Mouse (Mus musculus) MEL (cell line): ENCODE data around the gene Gm20388. TPM values are rescaled to one million over a fixed set of nuclear protein-coding genes. Genes with fewer than 3 reads are reported as not detected.

Experiments
- DNase-seq: peaks from one replicate; pipeline ENCODE4 v3.0.0; 2011; ENCODE audit warnings: low read depth, low spot score
- H3K27ac ChIP-seq: 2 replicates; pipeline ENCODE4 v1.5.1; 2012; ENCODE audit warnings: low read depth, mild to moderate bottlenecking, control low read depth, low read length, moderate library complexity; ENCODE audit not compliant: control insufficient read depth
- H3K27me3 ChIP-seq, 2 experiments: fragments of 150-350 bp in 1 of 2; sonication (generic) in 1 of 2; 2 replicates each; pipeline ENCODE4 v1.6.1; 2012; ENCODE audit warnings: low read length in 2 of 2, mild to moderate bottlenecking in 2 of 2, improper control_type of control experiment in 1 of 2, moderate library complexity in 1 of 2; ENCODE audit not compliant: insufficient read depth in 2 of 2, control insufficient read depth in 1 of 2
- H3K36me3 ChIP-seq, 2 experiments: 2 replicates each; pipeline ENCODE4 v1.6.1; 2012 to 2014; ENCODE audit warnings: low read length in 2 of 2, improper control_type of control experiment in 1 of 2, inconsistent platforms in 1 of 2, mild to moderate bottlenecking in 1 of 2; ENCODE audit not compliant: insufficient read depth in 2 of 2, control insufficient read depth in 1 of 2
- H3K4me1 ChIP-seq, 2 experiments: fragments of 150-350 bp in 1 of 2; sonication (generic) in 1 of 2; 2 replicates each; pipeline ENCODE4 v1.6.1; 2012; ENCODE audit warnings: low read length in 2 of 2, improper control_type of control experiment in 1 of 2, mild to moderate bottlenecking in 1 of 2; ENCODE audit not compliant: insufficient read depth in 2 of 2, control insufficient read depth in 1 of 2
- H3K4me3 ChIP-seq, 2 experiments: fragments of 150-350 bp in 1 of 2; sonication (generic) in 1 of 2; 2 replicates each; pipeline ENCODE4 v1.5.1; 2012; ENCODE audit warnings: low read depth in 2 of 2, low read length in 2 of 2, mild to moderate bottlenecking in 2 of 2, moderate library complexity in 2 of 2, control low read depth in 1 of 2, improper control_type of control experiment in 1 of 2; ENCODE audit not compliant: control insufficient read depth in 1 of 2, insufficient read depth in 1 of 2
- H3K79me2 ChIP-seq: 2 replicates; pipeline ENCODE4 v1.6.1; 2012; ENCODE audit warnings: mild to moderate bottlenecking, low read length, moderate library complexity; ENCODE audit not compliant: control insufficient read depth, poor library complexity, insufficient read depth
- H3K9ac ChIP-seq: 2 replicates; pipeline ENCODE4 v1.6.1; 2012; ENCODE audit warnings: low read depth, mild to moderate bottlenecking, control low read depth, low read length, moderate library complexity; ENCODE audit not compliant: control insufficient read depth, poor library complexity, severe bottlenecking
- H3K9me3 ChIP-seq: fragments of 150-350 bp; sonication (generic); replicated peaks from 2 replicates; pipeline ENCODE4 v1.6.1; 2012; ENCODE audit warnings: mild to moderate bottlenecking, low read length, improper control_type of control experiment, moderate library complexity; ENCODE audit not compliant: insufficient read depth
- BHLHE40 ChIP-seq: IDR thresholded peaks from 2 replicates; pipeline ENCODE4 v1.6.1; 2012; ENCODE audit warnings: low read depth, mild to moderate bottlenecking, inconsistent platforms, low read length, improper control_type of control experiment, borderline replicate concordance
- CHD1 ChIP-seq: IDR thresholded peaks from 2 replicates; pipeline ENCODE4 v1.6.1; 2012; ENCODE audit warnings: low read depth, mild to moderate bottlenecking, inconsistent platforms, low read length, improper control_type of control experiment
- E2F4 ChIP-seq: IDR thresholded peaks from 2 replicates; pipeline ENCODE4 v1.6.1; 2011; ENCODE audit warnings: low read depth, low read length, improper control_type of control experiment, borderline replicate concordance
- ELF1 ChIP-seq: IDR thresholded peaks from 2 replicates; pipeline ENCODE4 v1.6.1; 2014; ENCODE audit warnings: low read depth, mild to moderate bottlenecking, inconsistent platforms, low read length, improper control_type of control experiment, moderate library complexity
- ETS1 ChIP-seq: IDR thresholded peaks from 2 replicates; pipeline ENCODE4 v1.6.1; 2012; ENCODE audit warnings: low read depth, mild to moderate bottlenecking, inconsistent platforms, low read length, improper control_type of control experiment, moderate library complexity
- GABPA ChIP-seq: IDR thresholded peaks from 2 replicates; pipeline ENCODE4 v1.6.1; 2012; ENCODE audit warnings: low read depth, mild to moderate bottlenecking, inconsistent platforms, low read length, improper control_type of control experiment, moderate library complexity
- HCFC1 ChIP-seq: IDR thresholded peaks from 2 replicates; pipeline ENCODE4 v1.6.1; 2012; ENCODE audit warnings: low read depth, mild to moderate bottlenecking, inconsistent platforms, low read length, improper control_type of control experiment, moderate library complexity
- MAFK ChIP-seq: IDR thresholded peaks from 2 replicates; pipeline ENCODE4 v1.6.1; 2011; ENCODE audit warnings: low read depth, mild to moderate bottlenecking, low read length, improper control_type of control experiment, borderline replicate concordance
- MXI1 ChIP-seq: IDR thresholded peaks from 2 replicates; pipeline ENCODE4 v1.6.1; 2011; ENCODE audit warnings: mild to moderate bottlenecking, low read depth, low read length, improper control_type of control experiment
- NELFE ChIP-seq: IDR thresholded peaks from 2 replicates; pipeline ENCODE4 v1.6.1; 2011; ENCODE audit warnings: low read depth, low read length, improper control_type of control experiment
- POLR2A ChIP-seq, 2 experiments: IDR thresholded peaks; 2 replicates each; pipeline ENCODE4 v1.6.1; 2011 to 2012; ENCODE audit warnings: low read length in 2 of 2, mild to moderate bottlenecking in 2 of 2, control low read depth in 1 of 2, improper control_type of control experiment in 1 of 2, low read depth in 1 of 2, moderate library complexity in 1 of 2; ENCODE audit not compliant: control insufficient read depth in 1 of 2, insufficient read depth in 1 of 2, poor library complexity in 1 of 2
- POLR2AphosphoS2 ChIP-seq: IDR thresholded peaks from 2 replicates; pipeline ENCODE4 v1.6.1; 2011; ENCODE audit warnings: low read length, improper control_type of control experiment
- POLR2AphosphoS5 ChIP-seq: IDR thresholded peaks from 2 replicates; pipeline ENCODE4 v1.6.1; 2012; ENCODE audit warnings: low read depth, borderline replicate concordance, mild to moderate bottlenecking, inconsistent platforms, low read length, moderate library complexity, mixed read lengths
- RAD21 ChIP-seq: IDR thresholded peaks from 2 replicates; pipeline ENCODE4 v1.6.1; 2011; ENCODE audit warnings: mild to moderate bottlenecking, low read depth, low read length, improper control_type of control experiment
- SIN3A ChIP-seq: IDR thresholded peaks from 2 replicates; pipeline ENCODE4 v1.6.1; 2012; ENCODE audit warnings: low read length, improper control_type of control experiment, inconsistent platforms
- SMC3 ChIP-seq: IDR thresholded peaks from 2 replicates; pipeline ENCODE4 v1.6.1; 2011; ENCODE audit warnings: low read depth, low read length, improper control_type of control experiment
- TAL1 ChIP-seq: IDR thresholded peaks from 2 replicates; pipeline ENCODE4 v1.6.1; 2012; ENCODE audit warnings: mild to moderate bottlenecking, inconsistent platforms, low read length, moderate library complexity, mixed read lengths
- TBP ChIP-seq: IDR thresholded peaks from 2 replicates; pipeline ENCODE4 v1.8.0; 2011; ENCODE audit warnings: low read depth, low read length, improper control_type of control experiment
- UBTF ChIP-seq: IDR thresholded peaks from 2 replicates; pipeline ENCODE4 v1.6.1; 2012; ENCODE audit warnings: low read depth, mild to moderate bottlenecking, inconsistent platforms, low read length, improper control_type of control experiment, moderate library complexity, borderline replicate concordance; ENCODE audit not compliant: insufficient read depth
- USF1 ChIP-seq: IDR thresholded peaks from 2 replicates; pipeline ENCODE4 v1.6.1; 2014; ENCODE audit warnings: low read depth, mild to moderate bottlenecking, inconsistent platforms, low read length, improper control_type of control experiment, moderate library complexity
- ZKSCAN1 ChIP-seq: IDR thresholded peaks from 2 replicates; pipeline ENCODE4 v1.6.1; 2012; ENCODE audit warnings: low read depth, mild to moderate bottlenecking, inconsistent platforms, low read length, improper control_type of control experiment, moderate library complexity
- polyA plus RNA-seq, 2 experiments: library from polyadenylated mRNA; stranded (reverse) in 1 of 2; unstranded in 1 of 2; fragments of >175 nt in 1 of 2; fragments of >200 nt in 1 of 2; gene quantifications; 2 replicates each; pipeline versions ENCODE4 v1.2.1 to v1.2.4; 2012; ENCODE audit warnings: low replicate concordance in 2 of 2, low read depth in 1 of 2; ENCODE audit not compliant: insufficient read length in 2 of 2, insufficient read depth in 1 of 2, missing spikeins in 1 of 2
- total RNA-seq: library from RNA; depleted of rRNA; stranded (reverse); fragments of 300-350 nt; gene quantifications from 2 replicates; pipeline ENCODE4 v1.2.3, GENCODE M21; 2012

The Gm20388 gene
- total and polyA plus RNA-seq, 3 experiments, result 11.1 to 17.8 TPM; not detected in 1

DNA sequence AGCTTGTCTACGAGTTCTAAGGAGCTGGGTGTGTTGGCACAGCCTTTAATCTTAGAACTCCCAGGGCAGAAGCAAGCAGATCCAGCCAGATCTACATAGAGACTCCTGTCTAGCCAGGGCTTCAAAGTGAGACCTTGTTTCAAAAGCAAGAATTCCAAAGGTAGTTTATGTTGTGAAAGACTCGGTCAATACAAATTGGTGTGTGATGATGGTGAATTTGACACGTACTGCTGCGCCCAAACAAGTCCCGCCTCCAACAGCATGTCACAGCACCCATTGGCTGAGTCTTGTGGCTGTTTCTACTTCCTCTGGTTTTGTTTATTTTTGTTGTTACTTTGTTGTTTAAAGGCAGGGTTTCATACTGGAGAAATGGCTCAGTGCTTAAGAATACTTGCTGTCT lies 3901.6 kb downstream of the Gm20388 start:
- no peak for DNase-seq
- Histone ChIP-seq H3K27me3 (no peaks in the 10 kb centered on the region), H3K4me1 (peaks cover 0 to 9% of the 10 kb centered on the region in 2 experiments; a peak in 1 of 4 replicates), H3K36me3 (peaks cover 4 to 12% of the 10 kb centered on the region in 2 experiments; a peak in 2 of 4 replicates), H3K9ac (no peak overlapping the region), H3K9me3 (no peaks in the 10 kb centered on the region)
- TF ChIP-seq E2F4, result no peak
- no peak for TF ChIP-seq MAFK
- no peak for TF ChIP-seq POLR2AphosphoS2
- TF ChIP-seq RAD21, result no peak
- no peak for TF ChIP-seq POLR2A (IDR thresholded peaks at IDR 0.05; ENCODE audit: control insufficient read depth in 1 of 2, insufficient read depth in 1 of 2, low read depth in 1 of 2, low read length in 2 of 2, poor library complexity in 1 of 2)
- TF ChIP-seq USF1, result no peak
- no peak for TF ChIP-seq ZKSCAN1
- no peak for TF ChIP-seq HCFC1
- TF ChIP-seq TAL1, result no peak
- no peak for TF ChIP-seq UBTF
- TF ChIP-seq TBP, result no peak
- TF ChIP-seq SIN3A, result no peak
- TF ChIP-seq POLR2AphosphoS5, result no peak
- TF ChIP-seq ELF1, result no peak
- TF ChIP-seq CHD1, result no peak
- TF ChIP-seq MXI1, result no peak
- TF ChIP-seq GABPA, result no peak
- no peak for TF ChIP-seq NELFE
- TF ChIP-seq ETS1, result no peak
- TF ChIP-seq BHLHE40, result no peak
- TF ChIP-seq, all 39 proteins: peak for 0
- Histone ChIP-seq H3K4me3 (no peak overlapping the region), H3K79me2 (peaks cover 58% of the 10 kb centered on the region), H3K27ac (no peak overlapping the region)

DNA sequence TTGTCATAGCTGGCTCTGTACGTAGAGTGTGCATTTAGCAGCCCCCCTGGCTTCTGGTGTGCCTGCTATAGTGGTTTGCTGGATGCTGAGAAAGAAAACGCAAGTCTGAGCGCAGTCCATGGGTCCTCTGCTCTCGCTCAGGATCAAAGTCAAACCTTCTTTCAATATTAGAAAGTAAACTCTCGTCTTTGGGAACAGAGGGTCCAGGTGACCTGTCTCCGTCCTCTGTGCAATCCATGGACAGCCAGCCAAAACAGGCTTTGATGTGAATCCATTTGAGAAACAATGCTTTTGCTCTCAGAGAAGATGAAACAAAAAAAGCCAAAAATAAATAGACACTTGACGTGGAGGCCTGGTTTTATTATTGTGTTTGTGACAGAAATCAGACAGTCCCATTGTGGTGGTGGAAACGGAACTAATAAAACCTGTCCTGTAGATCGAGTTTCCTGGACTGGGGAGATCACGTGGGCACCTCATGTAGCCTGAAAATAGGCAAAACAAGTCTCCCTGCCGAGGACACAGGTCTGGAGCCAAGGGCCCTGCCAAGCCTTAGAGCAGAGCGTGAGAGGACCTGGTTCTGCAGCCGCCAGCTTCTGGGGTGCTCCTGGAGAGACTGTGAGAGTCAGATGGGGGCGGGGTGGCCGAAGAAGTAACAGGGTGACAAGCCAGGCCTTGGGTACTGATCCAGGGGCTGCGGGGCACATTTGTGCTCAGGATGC lies 3902.7 kb downstream of the Gm20388 start:
- TF ChIP-seq MAFK (no peak), POLR2AphosphoS5 (no peak), SMC3 (no peak)
- TF ChIP-seq, all 39 proteins: peak for 0
- peaks cover 52% of the 10 kb centered on the region for H3K79me2 ChIP-seq
- H3K9ac ChIP-seq, result no peak overlapping the region
- no peaks in the 10 kb centered on the region for H3K27me3 ChIP-seq
- no peaks in the 10 kb centered on the region; a peak in 1 of 4 replicates for H3K4me1 ChIP-seq
- H3K4me3 ChIP-seq, result no peak overlapping the region
- no peaks in the 10 kb centered on the region for H3K9me3 ChIP-seq
- DNase-seq, result no peak
- H3K27ac ChIP-seq, result no peak overlapping the region
- peaks cover 4% of the 10 kb centered on the region in 2 experiments; a peak in 3 of 4 replicates for H3K36me3 ChIP-seq
